Mouse (Mus musculus) heart, embryonic 16.5 days (tissue): ENCODE measurements at regions not wholly inside any gene's neighbourhood (a gene's known extent, or its start where the extent isn't known, plus 50 kb on each side); places are given as distances from the start of the nearest gene placed in this dataset.

ENCODE experiments used
- ATAC-seq: fragments of 200-750 bp; cut with Nextera tagmentation; replicated peaks from 2 replicates; pipeline ENCODE4 v1.8.0; 2017; ENCODE audit warnings: moderate number of reproducible peaks; ENCODE audit not compliant: insufficient read depth, low FRiP score; ENCODE audit errors: extremely low read depth
- H3K27ac ChIP-seq: fragments of 300-500 bp; sonication (generic); 2 replicates; pipeline ENCODE4 v1.5.1; 2014; ENCODE audit warnings: mild to moderate bottlenecking, low read length, control low read depth, moderate library complexity
- H3K27me3 ChIP-seq: fragments of 300-500 bp; sonication (generic); 2 replicates; pipeline ENCODE4 v1.6.1; 2014; ENCODE audit warnings: low read length, mixed read lengths; ENCODE audit not compliant: control insufficient read depth, insufficient read depth
- H3K36me3 ChIP-seq: fragments of 300-500 bp; sonication (generic); 2 replicates; pipeline ENCODE4 v1.6.1; 2014; ENCODE audit not compliant: control insufficient read depth, insufficient read depth
- H3K4me1 ChIP-seq: fragments of 300-500 bp; sonication (generic); 2 replicates; pipeline ENCODE4 v1.6.1; 2014; ENCODE audit warnings: low read length, mixed read lengths; ENCODE audit not compliant: control insufficient read depth, insufficient read depth
- H3K4me2 ChIP-seq: fragments of 300-500 bp; sonication (generic); 2 replicates; pipeline ENCODE4 v1.6.1; 2014; ENCODE audit warnings: low read depth, mild to moderate bottlenecking, control low read depth, low read length
- H3K4me3 ChIP-seq: fragments of 300-500 bp; sonication (generic); 2 replicates; pipeline ENCODE4 v1.5.1; 2014; ENCODE audit warnings: mild to moderate bottlenecking, control low read depth, low read length
- H3K9ac ChIP-seq: fragments of 300-500 bp; sonication (generic); 2 replicates; pipeline ENCODE4 v1.6.1; 2014; ENCODE audit warnings: low read length, control low read depth
- H3K9me3 ChIP-seq: fragments of 300-500 bp; sonication (generic); replicated peaks from 2 replicates; pipeline ENCODE4 v1.6.1; 2016; ENCODE audit warnings: low read length; ENCODE audit not compliant: control insufficient read depth
- WGBS: fragments of 180-500 bp; shearing (Covaris S2); extraction: QIAGEN DNeasy Blood & Tissue Kit; methylation state at CpG from one replicate; pipeline ENCODE4 v1.1.7; 2014; 5-methylcytosine and 5-hydroxymethylcytosine counted together

DNA sequence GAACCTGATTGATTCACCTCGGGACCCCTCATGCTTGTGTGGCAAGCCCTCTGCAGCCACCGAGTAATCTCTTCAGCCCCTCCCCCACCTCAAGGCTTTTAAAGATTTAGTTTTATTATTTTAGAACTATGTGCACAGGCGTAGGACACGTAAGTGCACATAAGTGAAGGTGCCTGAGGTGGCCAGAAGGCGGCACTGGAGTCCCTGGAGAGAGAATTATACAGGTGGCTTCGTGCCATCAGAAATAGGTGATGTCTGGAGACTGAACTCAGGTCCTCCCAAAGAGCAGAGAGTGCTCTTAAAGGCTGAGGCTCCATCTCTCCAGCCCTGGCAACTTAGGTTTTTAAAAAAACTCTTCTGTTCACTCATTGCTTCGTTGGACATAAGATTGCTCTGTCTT, 78.7 kb upstream of the Gm6793 start:
- Histone ChIP-seq H3K9me3 (no peaks in the 10 kb centered on the region), H3K4me1 (peaks cover 2% of the 10 kb centered on the region; the same call in 1 of the 2 replicates), H3K4me3 (no peak overlapping the region), H3K4me2 (no peak overlapping the region), H3K27me3 (no peaks in the 10 kb centered on the region), H3K9ac (no peak overlapping the region), H3K27ac (no peak overlapping the region), H3K36me3 (no peaks in the 10 kb centered on the region)
- ATAC-seq, result no peak
- WGBS, result 61% methylated on average over 7 of the region's 7 CpGs

DNA sequence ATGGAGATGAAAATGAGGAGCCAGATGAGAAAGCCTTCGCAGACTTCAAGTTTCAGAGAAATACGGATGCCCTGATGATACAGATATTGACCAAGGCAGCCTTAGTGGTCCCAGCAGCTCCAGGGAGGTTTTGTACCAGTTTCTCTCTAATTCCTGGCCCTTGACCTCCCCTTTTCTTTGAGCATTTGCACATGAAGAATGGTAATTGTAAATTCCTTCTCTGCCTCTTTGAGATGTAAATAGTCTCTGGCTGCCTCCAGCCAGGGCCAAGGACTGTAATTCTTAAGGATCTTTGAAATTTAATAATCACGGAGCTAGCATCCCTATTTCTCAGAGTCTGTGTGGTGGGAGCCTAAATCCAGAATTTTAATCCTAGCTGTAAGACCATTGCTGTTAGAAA, 78.0 kb upstream of the Gm6793 start:
- ATAC-seq, result no peak
- Histone ChIP-seq H3K4me2 (no peak overlapping the region), H3K9ac (no peak overlapping the region), H3K27ac (no peak overlapping the region), H3K36me3 (no peaks in the 10 kb centered on the region), H3K4me1 (no peaks in the 10 kb centered on the region), H3K4me3 (no peak overlapping the region), H3K9me3 (no peaks in the 10 kb centered on the region), H3K27me3 (no peaks in the 10 kb centered on the region)
- 53% methylated on average over 3 of the region's 3 CpGs for WGBS

DNA sequence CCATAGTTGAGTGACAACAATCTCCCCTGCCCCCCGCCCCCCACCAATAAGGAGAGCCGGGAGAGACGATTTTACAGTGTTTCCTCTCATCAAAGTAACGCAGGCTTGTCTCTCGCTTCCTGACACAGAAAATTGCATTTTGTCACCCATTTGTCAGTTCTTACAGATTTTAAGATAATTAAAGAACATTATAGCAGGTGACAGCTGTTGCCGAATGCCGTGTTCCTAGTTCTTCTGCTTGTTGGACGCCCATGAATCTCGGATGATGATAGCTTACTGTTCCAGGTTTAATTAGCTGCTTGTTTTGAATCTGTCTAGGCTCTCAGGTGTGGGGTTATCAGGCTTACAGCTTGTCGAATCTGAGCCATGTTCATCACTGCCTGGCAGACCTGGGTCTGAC, 63.8 kb upstream of the Gm6793 start:
- Histone ChIP-seq H3K9ac (no peak overlapping the region), H3K4me1 (no peaks in the 10 kb centered on the region), H3K36me3 (no peaks in the 10 kb centered on the region), H3K4me3 (no peak overlapping the region), H3K27me3 (no peaks in the 10 kb centered on the region), H3K27ac (no peak overlapping the region), H3K4me2 (no peak overlapping the region), H3K9me3 (no peaks in the 10 kb centered on the region)
- no peak for ATAC-seq
- WGBS, result 74% methylated on average over 10 of the region's 10 CpGs

DNA sequence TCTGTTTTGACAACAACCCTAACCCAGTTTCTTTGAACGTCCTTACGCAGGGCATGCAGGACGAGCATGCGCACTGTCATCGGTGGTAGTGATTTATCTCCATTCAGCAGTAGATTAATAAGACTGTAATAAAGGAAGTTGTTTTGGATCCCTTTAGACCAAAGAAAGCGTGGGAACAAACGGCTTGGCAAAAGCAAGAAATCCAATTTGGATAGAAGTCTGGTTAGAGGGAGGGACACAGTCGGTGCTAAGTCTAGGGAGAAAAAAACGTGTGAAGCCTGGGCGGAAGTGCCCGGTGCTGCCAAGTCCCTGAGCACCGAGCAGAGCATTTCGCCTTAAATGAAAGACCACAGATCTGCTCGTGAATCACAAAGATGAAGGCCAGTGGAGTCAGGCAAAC, 57.4 kb upstream of the Gm6793 start:
- Histone ChIP-seq H3K9me3 (no peaks in the 10 kb centered on the region), H3K4me1 (no peaks in the 10 kb centered on the region; the same call in 1 of the 2 replicates), H3K4me2 (no peak overlapping the region), H3K27me3 (no peaks in the 10 kb centered on the region), H3K4me3 (no peak overlapping the region), H3K36me3 (no peaks in the 10 kb centered on the region), H3K9ac (no peak overlapping the region), H3K27ac (no peak overlapping the region)
- no peak for ATAC-seq
- 75% methylated on average over 14 of the region's 14 CpGs for WGBS

DNA sequence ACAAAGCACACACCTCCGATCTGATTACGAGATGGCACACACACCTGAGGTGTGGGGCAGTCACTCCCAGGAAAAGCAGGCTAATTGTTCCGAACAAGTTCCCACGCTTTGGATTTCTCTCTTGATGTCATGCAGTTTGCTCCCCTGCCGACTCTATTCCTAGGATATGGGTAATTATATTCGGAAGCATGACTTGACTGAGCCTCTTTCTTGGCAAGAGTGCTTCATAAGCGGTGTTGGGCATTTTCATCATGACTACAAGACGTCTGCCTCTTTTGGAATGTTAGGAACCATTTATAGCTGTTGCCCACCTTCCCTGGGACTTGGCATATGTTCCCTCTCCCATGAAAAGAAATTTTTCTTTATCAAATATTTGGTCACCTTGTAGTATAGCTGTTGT, 55.4 kb upstream of the Gm6793 start:
- Histone ChIP-seq H3K36me3 (no peaks in the 10 kb centered on the region), H3K4me1 (no peaks in the 10 kb centered on the region; the same call in 1 of the 2 replicates), H3K9ac (no peak overlapping the region), H3K9me3 (no peaks in the 10 kb centered on the region), H3K27ac (no peak overlapping the region), H3K4me3 (no peak overlapping the region), H3K27me3 (no peaks in the 10 kb centered on the region), H3K4me2 (no peak overlapping the region)
- WGBS, result 80% methylated on average over 8 of the region's 8 CpGs
- ATAC-seq, result no peak
